Mouse (Mus musculus) gastrocnemius, adult 2 months (tissue): ENCODE measurements around the gene Cfap300. TPM values are rescaled to one million over a fixed set of nuclear protein-coding genes. Genes with fewer than 3 reads are reported as not detected.
A peak's percentile ranks its signal among the peaks of the same experiment; 100 is the strongest.

Experiments used
- DNase-seq: peaks from one replicate; pipeline ENCODE4 v3.0.0; 2022
- H3K27ac ChIP-seq: fragments of 200-600 bp; 2 replicates; pipeline ENCODE4 v1.8.1; 2022; ENCODE audit warnings: mild to moderate bottlenecking
- H3K4me3 ChIP-seq: fragments of 200-600 bp; 2 replicates; pipeline ENCODE4 v1.8.1; 2022; ENCODE audit warnings: mild to moderate bottlenecking, moderate library complexity
- CTCF ChIP-seq: fragments of 200-600 bp; IDR thresholded peaks from 2 replicates; pipeline ENCODE4 v1.8.1; 2022; ENCODE audit warnings: antibody characterized with exemption, mild to moderate bottlenecking, moderate library complexity
- intact Hi-C: fragments of 180-260 bp; cut with DNase I; formaldehyde crosslinking; loops from one replicate; pipeline ENCODE4 v1.15.1; 2025
- total RNA-seq, 2 experiments: library from RNA; stranded (reverse); gene quantifications; 2 replicates each; pipeline ENCODE4 v1.2.3; 2021

Gene Cfap300
- total RNA-seq, 2 experiments from 2014 or later = 0.20 to 0.26 TPM

DNA sequence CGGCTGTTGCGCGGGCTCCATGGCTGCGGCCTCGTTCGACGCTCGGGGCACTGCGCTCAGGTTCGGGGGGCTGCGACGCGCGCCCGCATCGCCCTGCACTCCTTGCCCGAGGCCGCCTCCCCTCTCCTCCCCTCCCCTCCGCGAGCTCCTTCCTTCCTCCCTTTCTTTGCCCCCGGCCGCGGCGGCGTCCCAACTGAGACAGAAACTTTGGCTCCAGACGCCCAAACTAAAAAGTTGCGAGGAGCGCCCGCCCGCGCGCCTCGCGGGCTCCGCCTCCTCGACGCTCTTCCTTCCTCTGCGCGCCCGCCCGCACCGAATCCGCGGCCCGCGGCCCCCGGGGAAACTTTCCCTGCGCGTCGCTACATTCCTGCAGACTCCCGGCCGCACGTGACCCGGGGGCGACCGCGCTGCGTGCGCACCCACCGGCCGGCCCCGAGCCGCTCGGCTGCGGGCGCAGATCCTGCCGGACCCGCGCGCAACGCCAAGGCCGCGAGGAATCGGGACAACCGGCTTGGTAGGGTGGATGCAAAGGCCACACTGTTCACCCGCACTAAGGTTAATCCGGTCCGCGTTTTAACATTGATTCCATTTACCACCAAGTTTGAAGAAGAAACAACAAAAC is 38.1 kb downstream of the Cfap300 start, which contains the start of gene Yap1:
Gene Yap1, minus strand, starts transcription at position 227 of the 622 bp plus-strand sequence.
- peak; percentile 96 for DNase-seq
- H3K4me3 ChIP-seq = peak within 1 kb of the TSS; percentile 97
- no peak for TF ChIP-seq CTCF
- intact Hi-C loops = loop anchor here (5.0 kb wide), 1 partner anchor 42 kb away; no protein-coding TSS in a partner anchor
- peak within 1 kb of the TSS; percentile 95 for H3K27ac ChIP-seq

DNA sequence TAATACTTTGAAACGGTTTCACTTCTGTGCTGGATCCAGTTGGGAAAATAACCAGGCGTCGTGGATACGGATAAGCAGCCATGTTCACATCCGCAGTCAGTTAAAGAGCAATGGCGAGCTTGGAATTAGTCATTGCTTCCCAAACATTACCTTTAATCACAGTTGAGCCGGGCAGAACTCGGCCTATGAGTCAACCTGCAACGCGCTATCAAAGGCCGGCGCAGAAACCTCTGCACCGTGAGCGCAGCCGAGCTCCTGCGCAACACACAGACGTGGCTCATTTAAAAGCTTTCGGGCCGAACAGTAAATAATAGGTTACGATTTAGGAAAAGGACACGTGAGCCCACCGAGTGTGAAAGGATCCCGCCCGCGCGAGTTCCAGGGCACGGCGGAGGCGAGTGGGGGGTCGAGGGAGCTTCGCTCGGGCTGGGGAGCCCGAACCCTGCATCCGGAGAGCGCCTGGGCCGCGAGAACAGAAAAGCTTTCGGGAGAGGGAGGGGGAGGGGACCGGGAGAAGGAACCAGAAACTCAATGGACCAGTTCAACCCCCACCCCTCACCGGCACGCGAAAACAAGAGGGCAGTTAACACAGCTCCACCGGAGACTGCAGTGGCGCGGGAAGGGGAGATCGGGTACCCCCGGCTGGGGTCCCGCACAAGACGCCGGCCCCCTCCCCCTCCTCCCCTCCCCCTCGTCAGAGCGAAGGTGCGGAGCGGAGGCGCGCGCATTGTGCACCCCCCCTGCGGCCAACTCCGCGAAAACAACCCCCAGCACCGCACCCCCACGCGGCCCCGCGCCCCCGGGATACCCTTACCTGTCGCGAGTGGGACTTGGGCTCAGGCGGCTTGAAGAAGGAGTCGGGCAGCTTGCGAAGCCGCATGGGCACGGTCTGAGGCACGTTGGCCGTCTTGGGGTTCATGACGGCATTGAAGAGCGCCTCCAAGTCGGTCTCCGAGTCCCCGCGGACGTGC is 39.0 kb downstream of the Cfap300 start:
- DNase-seq = peak; percentile 70
- no peak for TF ChIP-seq CTCF
- Histone ChIP-seq H3K4me3 (peak overlapping the region; percentile 97), H3K27ac (peak overlapping the region; percentile 95)
- intact Hi-C loops = loop anchor here (2.0 to 5.0 kb wide), 2 partner anchors 21 to 41 kb away; no protein-coding TSS in a partner anchor

DNA sequence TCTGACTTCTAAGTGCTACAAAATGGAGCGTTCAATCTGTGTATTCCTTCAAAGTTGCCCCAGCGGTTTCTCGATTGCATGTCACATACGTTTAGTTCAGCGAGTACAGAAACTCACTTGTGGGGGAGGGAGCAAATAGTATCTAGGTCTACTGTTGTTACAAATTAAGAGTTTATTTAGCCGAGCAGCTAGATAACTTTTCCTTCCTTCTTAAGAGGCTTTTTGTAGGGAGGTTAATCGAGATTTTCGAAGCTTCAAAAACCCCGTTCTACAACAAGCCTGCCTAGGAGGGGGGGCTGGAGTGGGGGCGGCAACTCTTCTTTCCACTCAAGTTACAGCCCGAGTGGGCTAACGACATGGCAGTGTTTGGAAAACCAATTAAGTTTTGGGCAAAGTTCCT is 39.8 kb downstream of the Cfap300 start:
- H3K4me3 ChIP-seq = peak overlapping the region; percentile 97
- intact Hi-C loops = loop anchor here (2.0 to 5.0 kb wide), 2 partner anchors 20 to 41 kb away; no protein-coding TSS in a partner anchor
- peak overlapping the region; percentile 95 for H3K27ac ChIP-seq
- TF ChIP-seq CTCF = no peak
- DNase-seq = peak; percentile 31

- no peak for TF ChIP-seq CTCF
- intact Hi-C loops = loop anchor here (5.0 kb wide), 1 partner anchor 39 kb away; no protein-coding TSS in a partner anchor
- Histone ChIP-seq H3K27ac (peak overlapping the region; percentile 21; the same call in 1 of the 2 replicates), H3K4me3 (peak overlapping the region; percentile 24)
- DNase-seq = peak; percentile 58
Observed at GRCm38 (mm10) chr9:8001352-8001751, 41.3 kb downstream of the Cfap300 start.

DNA sequence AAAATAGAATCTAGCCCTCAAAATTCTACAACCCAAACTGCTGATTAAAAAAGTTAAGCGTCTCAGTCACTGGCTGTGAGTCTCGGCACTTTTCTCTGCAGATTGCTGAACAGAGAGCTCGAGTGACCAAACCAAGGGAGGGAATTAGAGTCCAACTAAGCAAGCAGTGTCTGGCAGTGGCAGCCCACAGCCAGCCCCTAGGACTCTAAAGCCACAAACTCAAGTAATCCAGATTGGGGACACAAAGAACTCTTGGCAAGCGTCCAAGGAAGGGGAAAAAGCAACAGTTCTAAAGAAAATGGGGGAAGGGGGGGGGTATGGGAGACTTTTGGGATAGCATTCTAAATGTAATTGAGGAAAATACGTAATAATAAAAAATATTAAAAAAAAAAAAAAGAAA is 48.3 kb downstream of the Cfap300 start:
- DNase-seq = no peak
- H3K4me3 ChIP-seq = no peak overlapping the region
- TF ChIP-seq CTCF = no peak
- no peak overlapping the region for H3K27ac ChIP-seq
- intact Hi-C loops = no loop called here

- no peak for TF ChIP-seq CTCF
Observed at GRCm38 (mm10) chr9:7992651-7993050, 50.0 kb downstream of the Cfap300 start.

DNA sequence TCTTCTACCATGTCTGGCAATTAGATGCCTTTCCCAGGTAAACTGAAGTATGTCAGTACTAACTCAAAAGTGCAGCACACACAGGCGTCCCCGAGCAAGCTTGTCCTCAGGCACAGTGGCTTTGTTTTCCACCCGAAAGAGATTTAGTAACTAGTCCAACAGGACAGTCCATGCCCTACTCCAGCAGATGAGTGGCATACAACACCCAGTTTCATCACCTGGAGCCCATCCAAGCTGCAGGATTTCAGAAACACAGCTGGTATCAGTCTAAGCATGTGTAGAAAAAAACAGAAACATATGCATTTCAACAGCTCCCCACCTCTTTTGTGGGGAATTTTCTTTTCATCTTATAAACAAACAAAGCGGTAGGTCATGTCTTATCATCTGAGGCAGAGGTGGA is 51.7 kb downstream of the Cfap300 start:
- Histone ChIP-seq H3K27ac (peak overlapping the region; percentile 31), H3K4me3 (no peak overlapping the region)
- intact Hi-C loops = no loop called here
- peak; percentile 40 for DNase-seq
- TF ChIP-seq CTCF = no peak

More at GRCm38 (mm10) chr9:7992651-7993050, 50.0 kb downstream of the Cfap300 start:
- Histone ChIP-seq H3K27ac (peak overlapping the region; percentile 44), H3K4me3 (no peak overlapping the region)
- peak; percentile 56 for DNase-seq
- intact Hi-C loops = no loop called here

DNA sequence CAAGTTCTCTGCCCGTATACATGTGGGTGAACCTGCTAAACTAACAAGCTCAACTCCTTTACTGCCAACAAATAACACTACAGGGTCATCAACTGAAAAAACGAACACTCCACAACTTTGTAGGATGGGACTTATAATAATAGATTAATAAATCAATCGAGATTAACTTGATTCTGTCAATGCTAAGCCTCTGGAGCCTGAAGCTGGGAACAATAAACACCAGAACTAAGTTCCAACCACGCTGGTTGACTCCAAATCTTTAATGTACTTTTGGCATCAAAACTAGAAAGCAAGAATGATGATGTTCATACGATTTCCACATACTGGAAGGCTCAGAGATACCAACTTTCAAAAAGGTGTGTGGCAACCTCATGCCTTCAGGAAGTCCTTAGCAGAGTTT is 55.5 kb downstream of the Cfap300 start:
- intact Hi-C loops = no loop called here
- H3K4me3 ChIP-seq = no peak overlapping the region
- TF ChIP-seq CTCF = no peak
- no peak overlapping the region for H3K27ac ChIP-seq
- DNase-seq = no peak

GRCm38 (mm10) chr9:7984287-7984686 is 58.3 kb downstream of the Cfap300 start:
- TF ChIP-seq CTCF = no peak
- intact Hi-C loops = no loop called here
- H3K4me3 ChIP-seq = peak overlapping the region; percentile 9
- no peak for DNase-seq
- H3K27ac ChIP-seq = peak overlapping the region; percentile 91

GRCm38 (mm10) chr9:7983665-7984064 is 59.0 kb downstream of the Cfap300 start:
- intact Hi-C loops = loop anchor here (2.0 kb wide), 1 partner anchor 19 kb away; no protein-coding TSS in a partner anchor
- peak; percentile 46 for DNase-seq
- H3K27ac ChIP-seq = peak overlapping the region; percentile 91
- H3K4me3 ChIP-seq = peak overlapping the region; percentile 32
- TF ChIP-seq CTCF = no peak

DNA sequence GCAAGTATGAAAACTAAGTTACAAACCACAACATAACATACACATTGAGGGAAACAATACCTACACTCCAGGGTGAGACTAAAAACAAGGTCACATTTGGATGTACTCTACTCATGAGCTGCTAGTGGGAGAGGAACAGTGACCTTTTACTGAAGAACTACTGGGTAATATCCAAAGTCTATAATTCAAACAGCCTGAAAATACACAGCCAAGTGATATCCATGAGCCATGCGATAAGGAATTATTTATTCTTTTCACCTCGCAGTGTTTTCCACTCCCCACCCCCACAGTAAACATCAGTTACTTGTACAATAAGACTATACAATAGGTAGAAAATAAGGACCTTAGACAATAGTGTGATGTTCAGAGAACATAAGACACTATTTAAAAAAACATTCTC is 62.5 kb downstream of the Cfap300 start:
- intact Hi-C loops = no loop called here
- Histone ChIP-seq H3K27ac (peak overlapping the region; percentile 91), H3K4me3 (peak overlapping the region; percentile 47)
- DNase-seq = no peak
- no peak for TF ChIP-seq CTCF

DNA sequence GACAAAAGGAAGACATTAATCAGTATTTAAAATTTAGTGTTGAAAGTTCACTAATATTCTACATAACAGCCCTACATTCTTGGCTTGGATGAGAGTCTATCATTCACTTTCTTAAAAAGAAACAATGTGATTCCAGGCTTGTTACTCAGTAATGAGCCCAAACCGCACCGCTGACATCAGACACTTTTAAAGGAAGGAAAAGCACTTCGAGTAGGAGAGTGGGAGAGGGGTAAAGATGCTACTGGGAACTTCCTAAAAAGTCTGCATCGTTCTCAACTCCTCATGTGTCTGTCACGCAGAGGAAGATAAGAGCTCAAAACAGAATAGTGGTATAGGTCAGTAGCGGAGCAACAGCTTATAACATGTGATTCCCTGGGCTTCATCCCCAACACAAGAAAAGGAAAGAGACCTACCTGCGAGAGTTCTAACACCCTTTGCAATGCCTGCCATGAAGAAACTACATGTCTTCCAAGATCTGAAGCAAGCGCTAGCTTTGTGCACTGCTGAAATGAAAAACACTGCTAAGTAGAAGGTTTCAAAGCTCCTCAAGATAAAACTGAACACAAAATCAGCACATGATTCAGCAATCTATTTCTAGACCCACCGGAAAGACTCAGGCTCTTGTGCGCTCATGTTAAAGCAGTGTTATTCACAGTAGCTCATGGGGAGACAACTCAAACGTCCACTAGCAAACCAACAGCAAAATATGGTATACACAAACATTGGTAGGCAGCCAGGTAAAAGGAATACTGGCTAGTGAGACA is 63.3 kb downstream of the Cfap300 start:
- Histone ChIP-seq H3K4me3 (peak overlapping the region; percentile 47), H3K27ac (peak overlapping the region; percentile 91)
- no peak for DNase-seq
- no peak for TF ChIP-seq CTCF
- intact Hi-C loops = no loop called here
